Mouse (Mus musculus) myocyte (in vitro differentiated cells): ENCODE results near the gene Abcc4.

Source experiments
- CEBPB ChIP-seq: IDR thresholded peaks from 2 replicates; pipeline ENCODE4 v1.6.1; 2011; ENCODE audit warnings: mild to moderate bottlenecking, moderate library complexity; ENCODE audit not compliant: poor library complexity, insufficient read depth, severe bottlenecking
- E2F4 ChIP-seq: IDR thresholded peaks from one replicate; pipeline ENCODE4 v1.6.1; 2011; ENCODE audit warnings: mild to moderate bottlenecking, control low read depth, moderate library complexity; ENCODE audit not compliant: insufficient read depth
- MYOD1 ChIP-seq, 3 experiments: IDR thresholded peaks; one replicate each; pipeline ENCODE4 v1.6.1; 2011; ENCODE audit warnings: control low read depth in 2 of 3, low read depth in 2 of 3, mild to moderate bottlenecking in 2 of 3, moderate library complexity in 1 of 3; ENCODE audit not compliant: insufficient read length in 2 of 3, control insufficient read depth in 1 of 3
- POLR2A ChIP-seq: IDR thresholded peaks from one replicate; pipeline ENCODE4 v1.6.1; 2011; ENCODE audit warnings: low read depth, mild to moderate bottlenecking, control low read depth, moderate library complexity; ENCODE audit not compliant: insufficient read length
- POLR2AphosphoS2 ChIP-seq: IDR thresholded peaks from one replicate; pipeline ENCODE4 v1.6.1; 2011; ENCODE audit warnings: low read depth, control low read depth; ENCODE audit not compliant: insufficient read length
- TCF12 ChIP-seq: IDR thresholded peaks from one replicate; pipeline ENCODE4 v1.6.1; 2011; ENCODE audit warnings: mild to moderate bottlenecking, control low read depth; ENCODE audit not compliant: poor library complexity, insufficient read depth, severe bottlenecking
- TCF3 ChIP-seq: IDR thresholded peaks from one replicate; pipeline ENCODE4 v1.6.1; 2011; ENCODE audit warnings: low read depth, control low read depth; ENCODE audit not compliant: insufficient read length
- USF1 ChIP-seq: IDR thresholded peaks from one replicate; pipeline ENCODE4 v1.6.1; 2011; ENCODE audit warnings: low read depth, mild to moderate bottlenecking, control low read depth, moderate library complexity

- no peak for TF ChIP-seq POLR2A
- no peak for TF ChIP-seq E2F4
- no peak for TF ChIP-seq TCF12
- no peak for TF ChIP-seq MYOD1 (IDR thresholded peaks at IDR 0.05; ENCODE audit: control insufficient read depth in 1 of 3, insufficient read length in 2 of 3, low read depth in 2 of 3)
- no peak for TF ChIP-seq USF1
- no peak for TF ChIP-seq POLR2AphosphoS2
- TF ChIP-seq TCF3 = no peak
- no peak for TF ChIP-seq CEBPB
These were observed 232.2 kb downstream of the Abcc4 start for GRCm38 (mm10) chr14:118473831-118474193.
